Mouse (Mus musculus): ENCODE data around the gene Slc44a1. TPM values are rescaled to one million over a fixed set of nuclear protein-coding genes. Genes with fewer than 3 reads are reported as not detected.

Slc44a1 gene
- total RNA-seq, 4 experiments from 2014 or later, result 14.7 to 21.4 (median 18.0) TPM

DNA sequence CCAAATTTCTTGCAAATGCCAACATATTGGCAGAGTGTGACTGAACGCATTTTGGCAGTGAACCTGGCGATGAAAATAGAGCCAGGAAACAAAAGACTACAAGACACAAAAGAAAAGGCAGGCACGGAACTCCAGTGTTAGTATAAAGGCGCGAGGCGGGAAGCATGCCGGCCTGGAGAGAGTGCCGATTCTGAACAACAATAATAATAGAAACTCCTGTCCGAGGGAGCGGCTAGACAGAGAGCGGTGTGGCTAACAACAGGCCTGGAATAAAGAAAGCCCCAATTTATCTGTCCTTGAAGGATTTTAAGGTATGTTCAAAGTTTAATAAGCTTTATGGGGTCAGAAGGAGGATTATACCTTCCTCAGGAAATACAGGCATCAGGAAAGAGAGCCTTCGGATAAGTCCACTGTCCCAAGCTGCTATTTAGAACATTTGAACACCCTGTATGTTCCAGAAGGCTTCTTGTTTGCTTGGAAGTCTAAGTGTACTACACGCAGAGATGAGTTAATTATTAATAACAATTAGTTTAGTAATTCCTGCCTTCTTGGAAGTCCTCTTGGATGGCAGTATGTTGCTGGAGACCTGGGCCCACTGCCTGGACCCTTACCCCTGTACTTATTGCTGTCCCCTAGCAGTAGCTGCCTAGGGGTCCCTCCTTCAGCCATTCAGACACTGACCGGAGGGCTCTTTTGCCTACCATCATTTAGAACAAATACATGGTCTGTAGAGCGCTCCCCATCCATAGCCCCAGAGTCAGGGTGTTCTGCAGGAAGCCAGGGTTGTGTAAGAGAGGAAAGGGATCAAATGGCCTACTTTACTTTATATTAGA is 156.1 kb downstream of the Slc44a1 start:
- DNase-seq (ENCODE audit: low spot score in 2 of 2), result no peak

DNA sequence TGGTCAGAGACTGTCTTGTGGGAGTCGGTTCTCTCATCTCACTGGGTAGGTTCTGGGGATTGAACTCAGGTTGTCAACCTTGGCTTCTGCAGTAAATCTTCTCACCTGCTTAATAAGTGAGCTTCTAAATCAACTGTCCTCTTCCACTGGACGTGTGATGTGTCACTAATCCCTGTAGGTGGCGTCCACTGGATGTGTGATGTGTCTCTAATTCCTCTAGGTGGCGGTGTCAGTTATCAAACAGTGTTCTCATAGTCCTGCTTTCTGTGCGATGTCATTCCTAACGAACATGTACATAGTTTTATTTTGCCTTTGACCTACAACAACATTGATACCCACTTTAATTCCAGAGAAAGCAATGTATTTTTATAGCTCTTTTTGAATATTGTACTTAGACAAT is 160.2 kb downstream of the Slc44a1 start:
- peak in 1 of 2 experiments; percentile 11 for DNase-seq (ENCODE audit: low spot score in 2 of 2)

DNA sequence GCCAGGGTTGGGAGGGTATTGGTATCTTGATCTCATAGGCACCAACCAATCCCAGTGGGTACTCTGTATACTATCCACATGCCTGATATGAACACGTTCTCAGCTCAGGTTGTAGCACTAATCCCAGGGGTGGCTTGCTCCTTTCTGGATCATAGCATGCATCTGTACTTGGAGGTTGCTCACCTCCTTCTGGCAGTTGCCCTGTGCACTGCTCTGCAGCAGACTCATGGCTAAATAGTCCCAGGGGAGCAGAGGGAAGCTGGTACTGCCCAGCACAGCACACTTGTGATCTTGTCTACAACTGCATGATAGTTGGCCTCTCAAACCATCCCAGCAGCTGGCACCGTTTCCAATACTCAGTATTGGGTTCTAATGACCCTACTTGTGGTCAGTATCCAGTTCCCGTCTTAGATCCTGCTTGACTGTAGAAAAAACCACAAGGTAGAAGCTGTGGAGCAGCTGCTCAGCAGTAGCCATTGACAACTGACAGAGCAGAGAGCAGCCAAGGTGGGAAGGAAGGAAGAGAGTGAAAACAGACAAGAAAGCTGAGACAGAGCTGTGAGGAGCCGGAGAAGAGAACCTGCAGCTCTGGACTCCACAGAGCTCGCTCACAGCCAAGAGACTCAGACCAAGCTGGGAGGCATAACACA is 174.5 kb downstream of the Slc44a1 start:
- DNase-seq (ENCODE audit: low spot score in 2 of 2), result no peak

DNA sequence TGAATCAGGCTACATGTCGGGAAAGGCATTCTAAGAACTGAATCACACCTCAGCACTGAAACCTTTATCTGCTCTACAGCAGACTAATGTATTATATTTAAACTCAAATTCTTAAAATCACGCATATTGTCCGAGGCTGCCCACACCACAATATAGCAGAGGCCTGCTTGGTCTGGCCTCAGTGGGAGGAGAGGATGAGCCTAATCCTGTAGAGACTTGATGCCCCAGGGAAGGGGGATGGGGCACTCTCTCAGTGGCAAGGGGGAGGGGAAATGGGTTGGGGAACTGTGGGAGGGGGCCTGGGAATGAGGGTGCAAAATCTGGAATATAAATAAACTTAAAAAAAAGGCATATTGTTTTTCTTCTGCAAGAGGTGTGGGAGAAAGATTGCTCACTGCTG is 177.8 kb downstream of the Slc44a1 start:
- DNase-seq (ENCODE audit: low spot score in 2 of 2), result no peak

DNA sequence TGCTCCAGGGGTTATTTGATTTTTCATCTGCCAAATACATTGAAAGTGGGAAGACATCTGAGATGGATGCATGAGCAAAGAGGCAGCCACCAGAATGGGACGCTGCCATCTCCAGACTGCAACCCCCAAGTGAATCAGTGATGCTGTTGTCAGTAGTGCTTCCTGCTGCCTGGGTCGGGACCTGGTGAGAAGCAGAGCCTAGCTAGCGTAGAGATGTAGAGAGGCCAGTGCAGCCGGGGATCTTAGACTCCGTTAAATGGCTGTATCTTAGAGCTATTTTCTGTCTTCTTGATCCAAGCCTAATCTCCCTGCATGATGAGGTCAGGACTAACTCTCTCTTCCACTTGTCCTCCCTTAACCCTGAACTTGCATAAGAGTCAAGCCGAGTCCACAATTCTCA is 179.9 kb downstream of the Slc44a1 start:
- DNase-seq (ENCODE audit: low spot score in 2 of 2), result no peak

DNA sequence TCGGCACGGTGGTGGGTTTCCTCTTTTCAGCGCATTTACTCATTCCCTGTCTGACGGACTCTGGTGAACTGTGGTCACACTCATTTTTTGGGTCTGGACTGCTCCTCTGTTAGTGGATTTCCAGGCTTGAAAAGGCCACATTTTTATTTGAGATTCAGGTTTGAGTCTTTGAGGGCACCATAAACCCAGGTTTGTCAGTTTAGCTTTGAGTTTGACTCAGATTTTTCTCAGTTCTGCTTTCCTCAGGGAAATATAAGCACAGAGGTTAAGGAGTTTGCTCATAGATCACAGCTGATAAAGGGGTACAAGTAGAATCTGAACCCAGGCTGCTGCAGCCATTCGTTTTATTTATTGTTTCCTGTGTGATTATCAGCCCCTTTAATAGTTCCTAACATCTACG is 180.9 kb downstream of the Slc44a1 start:
- DNase-seq (ENCODE audit: low spot score in 2 of 2), result no peak

DNA sequence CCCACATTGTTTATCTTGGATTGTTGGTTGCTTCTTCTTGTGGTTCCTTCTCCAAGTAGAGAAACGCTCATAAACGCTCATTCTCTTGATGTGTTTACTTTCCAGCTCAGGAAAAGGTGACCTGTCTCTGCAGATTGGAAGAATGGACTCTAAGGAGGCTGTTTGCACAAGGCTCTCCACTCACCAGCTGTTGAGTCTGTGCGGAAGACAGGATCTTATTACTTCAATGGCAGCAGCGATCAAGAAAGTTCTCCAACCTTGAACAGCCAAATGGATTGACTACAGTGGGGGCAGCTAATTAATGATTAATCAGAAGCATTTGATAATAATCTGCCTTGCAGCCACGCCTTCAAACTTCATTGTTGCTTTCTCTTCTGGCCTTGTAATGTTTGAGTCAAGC is 181.3 kb downstream of the Slc44a1 start:
- no peak for DNase-seq (ENCODE audit: low spot score in 2 of 2)

DNA sequence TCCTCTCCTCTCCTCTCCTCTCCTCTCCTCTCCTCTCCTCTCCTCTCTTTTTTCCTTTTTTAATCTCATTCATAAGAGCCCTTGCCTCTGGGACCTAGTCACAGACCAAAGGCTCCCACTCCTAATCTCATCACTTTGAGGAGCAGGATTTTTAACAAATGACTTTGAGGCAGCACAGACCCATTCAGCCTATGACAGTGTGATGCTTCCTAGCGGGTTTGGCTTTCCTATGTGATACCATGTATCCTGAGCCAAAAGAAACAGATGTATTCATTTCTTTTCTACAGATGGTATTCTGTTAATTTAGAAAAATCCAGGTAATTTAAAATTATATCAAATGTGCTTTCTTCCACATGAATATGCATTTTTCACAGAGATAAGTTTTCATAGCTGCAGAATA is 183.5 kb downstream of the Slc44a1 start:
- DNase-seq (ENCODE audit: low spot score in 2 of 2), result no peak

DNA sequence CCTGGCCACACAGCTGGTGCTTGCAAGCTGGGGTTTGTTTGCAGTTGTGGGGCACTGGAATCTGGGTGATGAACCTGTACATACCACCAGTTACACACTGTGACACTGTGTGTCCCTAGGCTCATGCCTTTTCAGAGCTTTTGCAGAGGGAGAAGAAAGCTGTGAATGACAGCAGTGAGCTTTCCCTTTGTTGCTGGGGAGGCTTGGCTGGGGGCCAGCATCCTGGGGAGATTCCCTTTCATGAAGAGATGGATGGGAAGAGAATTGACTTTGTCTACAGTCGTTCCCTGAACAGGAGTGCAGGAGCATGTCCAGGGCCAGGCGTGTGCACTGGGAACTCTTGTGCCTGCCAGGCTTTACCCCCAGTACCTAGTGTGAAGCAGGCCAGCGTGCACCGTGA is 184.6 kb downstream of the Slc44a1 start:
- DNase-seq (ENCODE audit: low spot score in 2 of 2), result no peak

DNA sequence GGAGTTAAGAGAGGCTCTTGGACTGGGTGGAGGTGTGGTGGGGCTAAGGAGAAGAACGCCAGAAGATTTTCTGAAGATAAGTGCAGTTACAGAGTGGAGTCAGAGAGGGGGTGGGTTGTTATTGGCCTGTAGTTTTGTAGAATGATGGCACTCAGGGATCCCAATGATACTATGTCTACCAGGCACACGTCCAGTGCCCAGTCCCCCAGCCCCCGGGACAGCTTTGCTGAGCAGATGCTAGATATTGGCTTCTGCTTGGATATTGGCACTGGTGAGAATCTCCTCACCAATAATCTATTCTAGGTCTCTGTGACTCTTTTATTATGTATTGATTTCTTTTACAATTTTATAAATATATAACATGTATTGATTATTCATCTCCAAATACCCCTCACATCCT is 185.1 kb downstream of the Slc44a1 start:
- DNase-seq (ENCODE audit: low spot score in 2 of 2), result no peak

DNA sequence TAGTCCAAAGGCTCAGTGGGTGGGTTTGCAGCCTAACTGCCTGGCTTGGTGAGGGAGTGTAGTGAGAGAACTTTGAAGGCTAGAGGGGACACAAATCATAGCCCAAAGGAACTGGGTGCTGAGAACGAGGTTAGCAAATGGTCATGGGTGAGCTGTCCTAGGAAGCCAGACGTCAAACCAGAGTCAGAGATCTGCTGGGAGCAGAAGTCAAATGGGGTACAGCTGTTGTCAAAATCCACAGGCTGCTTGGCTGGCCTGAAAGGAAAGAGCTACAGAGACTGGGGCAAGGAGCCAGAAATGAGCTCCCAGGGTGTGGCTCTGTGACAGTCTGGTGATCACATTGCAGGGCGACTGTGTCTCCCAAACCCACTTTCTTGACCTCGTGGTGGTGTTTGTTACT is 188.7 kb downstream of the Slc44a1 start:
- peak; percentile 64 to 77 for DNase-seq (ENCODE audit: low spot score in 2 of 2)

DNA sequence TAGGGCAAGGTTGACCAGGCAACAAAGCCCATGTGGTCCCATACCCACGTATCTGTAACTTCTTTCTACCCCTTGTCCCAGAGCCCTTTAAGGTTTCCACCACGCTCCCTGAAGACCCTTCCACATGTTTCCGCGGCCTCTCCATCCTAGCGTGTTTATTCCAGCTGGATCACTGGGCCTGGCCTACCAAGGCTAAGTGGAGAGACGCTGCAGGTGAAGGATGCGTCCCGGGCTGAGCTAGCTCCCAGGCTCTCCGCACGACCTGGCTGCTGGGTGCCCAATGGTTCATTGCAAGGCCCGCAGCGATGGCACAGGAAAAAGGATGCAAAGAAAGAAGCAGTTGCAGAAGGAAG is 190.7 kb downstream of the Slc44a1 start:
- no peak for DNase-seq (ENCODE audit: low spot score in 2 of 2)

DNA sequence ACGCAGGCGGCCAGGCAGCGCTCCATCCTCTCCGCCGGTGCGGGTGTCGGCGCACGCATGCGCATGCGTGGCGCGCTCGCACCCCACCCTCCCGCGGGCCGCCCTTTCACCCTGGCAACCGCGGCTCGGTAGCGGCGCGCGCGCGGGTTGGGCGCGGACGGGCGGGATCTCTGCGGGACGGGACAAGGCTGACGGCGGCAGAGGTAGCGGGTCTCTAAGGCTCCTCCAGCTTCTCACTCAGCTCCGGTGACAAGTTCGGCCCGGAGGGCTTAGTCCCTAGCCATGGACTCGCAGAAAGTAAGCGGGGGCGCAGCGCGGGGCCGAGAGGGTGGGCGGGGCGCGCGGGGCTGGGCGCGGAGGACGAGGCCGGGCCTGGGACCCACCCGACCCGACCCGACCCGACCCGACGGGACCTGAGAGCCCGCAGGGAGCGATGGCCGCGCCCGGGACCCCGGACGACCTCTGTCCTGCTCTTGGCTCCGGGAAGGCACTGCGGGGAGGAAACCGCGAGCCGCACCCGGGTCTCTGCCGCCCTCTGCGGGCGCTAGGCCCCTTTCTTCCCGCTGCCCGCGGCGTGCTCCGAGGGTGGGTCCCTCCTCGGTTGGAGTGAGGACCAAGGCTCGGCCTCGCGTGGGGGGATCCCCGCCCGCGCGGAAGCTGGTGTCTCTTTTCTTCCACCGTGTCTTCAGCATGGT is 191.2 kb downstream of the Slc44a1 start, which contains the start of gene Fsd1l:
Gene Fsd1l (plus strand): TSS at position 156 of the 695 bp plus-strand sequence.
- peak; percentile 42 to 65 for DNase-seq (ENCODE audit: low spot score in 2 of 2)

DNA sequence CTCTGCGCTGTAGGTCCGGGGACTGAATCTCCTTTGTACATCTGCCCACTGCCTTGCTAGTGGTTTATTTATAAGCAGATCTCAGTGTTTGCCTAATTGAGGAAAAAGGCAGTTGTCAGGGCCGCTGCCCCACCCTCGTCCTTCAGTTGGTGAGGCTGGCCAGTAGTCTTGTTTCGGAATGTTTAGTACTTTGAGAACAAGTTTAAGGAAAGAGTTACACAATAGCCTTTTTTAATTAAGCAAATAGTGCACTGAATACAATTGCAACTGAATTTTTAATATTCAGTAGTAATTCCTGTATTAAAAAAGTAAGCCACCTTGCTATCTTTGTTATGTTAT is 191.8 kb downstream of the Slc44a1 start:
- no peak for DNase-seq (ENCODE audit: low spot score in 2 of 2)

DNA sequence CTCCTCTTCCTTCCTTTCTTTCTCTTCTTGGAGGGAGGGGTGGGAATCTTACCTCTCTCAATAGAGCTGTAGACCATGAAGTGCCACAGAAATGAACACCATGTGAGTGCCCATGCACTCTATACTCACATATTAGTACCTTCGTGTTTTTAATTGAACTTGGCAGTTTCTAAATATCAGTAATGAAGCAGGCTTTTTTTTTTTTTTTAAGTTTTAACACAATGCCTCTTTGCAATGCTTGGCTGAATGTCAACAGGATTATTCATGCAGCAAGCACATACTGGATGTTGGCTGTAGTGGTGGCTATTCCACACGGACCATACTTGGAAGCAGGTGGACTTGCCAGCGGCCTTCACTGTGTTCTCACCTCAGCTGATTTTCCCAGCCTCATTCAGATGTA is 195.1 kb downstream of the Slc44a1 start:
- DNase-seq (ENCODE audit: low spot score in 2 of 2), result no peak

DNA sequence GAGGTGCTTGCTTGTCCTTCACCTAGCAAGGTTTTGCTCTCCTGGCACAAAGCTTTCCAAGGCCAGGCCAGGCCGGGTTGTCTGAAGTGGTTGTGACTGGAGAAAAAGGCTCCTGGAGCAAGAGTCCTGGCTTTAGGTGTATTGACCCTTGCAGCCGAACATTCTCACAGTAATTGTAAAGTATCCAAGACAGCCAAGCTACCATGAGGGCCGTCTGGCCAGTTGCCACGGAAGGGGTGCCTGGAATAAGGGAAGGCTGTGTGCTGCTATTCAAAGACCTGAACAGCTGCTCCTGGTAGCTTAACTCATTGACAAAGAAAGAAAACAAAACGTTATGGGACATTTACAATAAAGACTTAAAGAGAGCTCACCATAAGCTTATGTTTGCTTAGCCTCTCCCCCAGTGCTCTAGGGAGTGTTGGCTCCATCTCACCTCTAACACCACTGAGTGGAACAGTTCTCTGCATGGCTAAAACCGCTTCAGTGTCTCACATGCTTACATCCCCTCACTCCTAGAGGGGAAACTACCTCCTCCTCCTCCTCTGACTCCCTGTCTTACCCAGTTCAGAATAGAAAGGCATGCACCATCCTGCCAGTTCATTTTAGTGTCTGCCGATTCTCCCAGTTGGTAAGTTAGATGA is 197.2 kb downstream of the Slc44a1 start:
- no peak for DNase-seq (ENCODE audit: low spot score in 2 of 2)

DNA sequence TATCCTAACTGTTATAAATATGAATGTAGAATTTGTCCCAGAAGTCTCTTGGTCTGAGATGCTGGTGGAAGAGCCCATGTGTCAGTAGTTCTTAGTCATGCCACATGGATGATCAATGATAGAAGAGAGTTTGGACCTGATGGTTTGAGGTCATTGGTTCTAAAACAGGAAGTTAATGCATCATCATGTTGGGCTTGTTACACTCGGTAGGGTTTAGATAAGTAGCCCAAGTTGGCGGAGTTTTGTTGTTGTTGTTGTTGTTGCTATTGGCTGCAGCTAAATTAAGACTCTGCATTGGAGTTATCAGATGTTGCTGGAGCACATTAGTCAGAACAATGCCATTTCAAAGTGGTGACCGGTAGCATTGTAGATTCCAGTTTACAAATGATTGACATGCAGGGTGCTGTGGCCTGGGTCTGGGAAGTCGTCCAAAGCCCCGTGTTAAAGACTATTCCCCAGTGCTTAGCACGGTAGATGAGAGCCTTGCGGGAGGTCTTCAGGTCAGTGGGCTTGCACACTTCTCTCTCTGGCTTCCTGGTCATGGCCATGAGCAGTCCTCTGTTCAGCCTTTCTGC is 198.4 kb downstream of the Slc44a1 start:
- DNase-seq (ENCODE audit: low spot score in 2 of 2), result no peak

DNA sequence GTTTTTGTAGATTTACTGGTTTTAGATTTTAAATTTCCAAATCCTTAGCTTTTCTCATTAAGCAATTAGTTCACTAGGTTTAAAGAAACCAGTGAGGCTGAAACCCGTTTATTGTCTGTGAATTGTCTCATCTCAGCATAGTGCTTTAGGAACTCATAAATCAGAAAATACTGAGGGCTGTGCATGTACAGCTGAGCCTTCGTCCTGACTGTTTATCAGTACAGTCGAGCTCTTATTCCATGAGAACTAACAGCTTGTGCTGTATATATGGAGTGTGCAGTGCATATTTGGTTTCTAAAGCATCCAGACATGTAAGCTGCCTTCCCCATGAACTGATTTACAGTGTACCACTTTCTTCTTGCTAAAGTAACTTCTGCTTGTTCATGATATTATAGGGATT is 217.8 kb downstream of the Slc44a1 start:
- no peak for DNase-seq (ENCODE audit: low spot score in 2 of 2)

DNA sequence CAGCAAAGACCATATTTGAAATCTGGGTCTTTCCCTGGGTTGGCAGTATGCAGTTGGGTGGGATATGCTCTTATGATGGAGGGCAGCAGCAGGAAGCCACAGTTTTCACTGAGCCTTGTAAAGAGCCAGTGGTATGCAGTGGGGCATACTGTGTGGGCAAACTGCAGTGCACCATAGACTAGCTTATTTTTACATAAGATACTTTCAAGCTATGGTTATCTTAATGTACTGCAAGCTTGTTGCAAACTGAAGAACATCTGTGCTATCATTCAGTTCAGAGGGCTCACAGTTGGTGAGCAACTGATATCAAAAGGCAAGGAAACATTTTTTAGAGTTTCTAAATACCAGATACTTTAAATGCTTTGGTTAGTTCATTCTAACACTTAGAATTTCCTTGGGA is 220.5 kb downstream of the Slc44a1 start:
- no peak for DNase-seq (ENCODE audit: low spot score in 2 of 2)

All from gastrocnemius, adult 8-10 months (tissue).